Mouse (Mus musculus) frontal cortex, postnatal 25 days (tissue): Measurements from ENCODE around the gene March4.

Experiments
- DNase-seq, 2 experiments: peaks; one replicate each; pipeline ENCODE4 v3.0.0; 2022; ENCODE audit warnings: low spot score in 2 of 2

The March4 gene

GRCm38 (mm10) chr1:72450790-72451189 is 85.9 kb downstream of the March4 start:
- DNase-seq, result no peak

DNA sequence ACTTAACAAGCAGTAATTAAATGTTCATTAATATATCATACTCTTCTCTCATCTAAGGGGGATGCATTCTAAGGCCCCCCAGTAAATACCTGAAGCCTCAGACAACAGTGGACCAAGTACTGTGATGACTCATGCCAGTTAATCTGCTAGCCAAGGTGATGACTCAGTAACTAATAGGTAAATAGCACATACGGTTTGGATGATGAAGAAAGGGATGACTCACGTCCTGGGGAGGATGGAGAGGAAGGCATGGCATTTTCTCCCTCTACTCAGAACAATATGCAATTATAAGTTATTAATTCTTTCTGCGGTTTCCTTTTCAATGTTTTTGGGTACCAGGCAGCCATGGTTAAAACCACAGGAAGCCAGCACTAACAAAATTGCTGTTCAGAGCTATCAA is 87.0 kb downstream of the March4 start:
- DNase-seq, result no peak

GRCm38 (mm10) chr1:72442747-72443146 is 94.0 kb downstream of the March4 start:
- no peak for DNase-seq

DNA sequence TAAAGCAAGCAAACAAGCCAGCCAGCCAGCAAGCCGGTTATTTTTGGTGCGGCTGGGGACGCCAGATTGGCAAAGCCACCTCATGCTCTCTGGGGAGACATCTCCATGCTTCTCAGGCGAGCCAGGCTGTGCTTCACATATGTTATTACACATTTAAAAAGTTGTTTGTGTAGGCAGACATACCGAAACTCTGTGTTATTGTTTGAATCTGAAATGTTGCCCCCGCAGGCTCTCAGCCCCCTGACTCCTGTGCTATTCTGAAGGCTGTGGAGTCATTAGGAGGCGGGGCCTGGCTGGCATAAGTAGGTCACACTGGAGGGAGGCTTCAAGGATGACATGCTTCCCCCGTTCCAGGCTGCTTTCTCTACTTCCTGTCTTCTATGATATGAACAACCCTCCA is 97.6 kb downstream of the March4 start:
- peak; percentile 6 to 20 for DNase-seq

- no peak for DNase-seq
These were observed 99.8 kb downstream of the March4 start for GRCm38 (mm10) chr1:72436967-72437366.

GRCm38 (mm10) chr1:72434510-72434909 is 102.2 kb downstream of the March4 start:
- DNase-seq, result no peak

- no peak for DNase-seq
These were observed 104.2 kb downstream of the March4 start for GRCm38 (mm10) chr1:72432579-72432978.

- DNase-seq, result no peak
These were observed 107.5 kb downstream of the March4 start for GRCm38 (mm10) chr1:72429107-72429807.

DNA sequence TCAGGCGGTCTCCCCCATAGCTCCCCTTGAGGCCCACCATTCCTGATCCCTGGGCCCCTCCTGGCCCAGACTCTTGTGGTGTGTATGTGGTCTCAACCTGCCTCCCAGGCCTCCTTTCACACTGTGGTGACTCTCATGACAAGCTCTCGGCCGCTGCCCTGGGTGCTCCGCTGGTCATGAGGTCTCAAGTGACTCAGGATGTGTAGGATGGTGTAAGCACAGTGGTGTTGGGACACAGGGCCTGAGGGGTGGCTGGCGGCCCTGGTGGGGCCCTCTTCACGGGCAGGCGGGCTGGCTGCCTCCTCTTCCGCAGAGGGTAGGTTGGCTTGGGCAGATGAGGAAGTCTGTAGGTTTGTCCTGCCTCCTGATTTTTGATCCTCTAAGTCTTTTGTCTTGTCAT is 108.2 kb downstream of the March4 start:
- no peak for DNase-seq

GRCm38 (mm10) chr1:72426456-72426855 is 110.3 kb downstream of the March4 start:
- DNase-seq, result no peak

DNA sequence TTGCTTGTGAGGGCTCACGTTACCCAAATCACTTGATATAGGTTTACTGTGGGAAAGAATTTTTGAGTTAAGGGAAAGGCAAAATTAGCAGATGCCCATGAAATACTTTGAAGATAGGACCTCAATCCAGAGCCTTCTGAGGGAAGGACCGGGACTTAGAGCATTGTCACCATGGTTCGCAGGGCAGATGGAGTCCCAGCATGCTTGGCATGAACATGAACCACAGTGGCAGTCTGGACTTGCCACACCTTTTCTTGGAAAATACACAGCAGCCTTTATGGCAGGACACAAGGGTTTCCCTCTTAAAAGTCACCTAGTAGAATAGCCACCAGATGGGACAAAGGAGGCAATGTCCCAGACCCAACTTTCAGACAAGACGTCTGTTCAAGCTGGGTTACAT is 114.6 kb downstream of the March4 start:
- no peak for DNase-seq

GRCm38 (mm10) chr1:72420220-72420619 is 116.5 kb downstream of the March4 start:
- no peak for DNase-seq

- no peak for DNase-seq
These were observed 117.7 kb downstream of the March4 start for GRCm38 (mm10) chr1:72418744-72419655.

GRCm38 (mm10) chr1:72414561-72415253 is 122.0 kb downstream of the March4 start:
- DNase-seq, result no peak

DNA sequence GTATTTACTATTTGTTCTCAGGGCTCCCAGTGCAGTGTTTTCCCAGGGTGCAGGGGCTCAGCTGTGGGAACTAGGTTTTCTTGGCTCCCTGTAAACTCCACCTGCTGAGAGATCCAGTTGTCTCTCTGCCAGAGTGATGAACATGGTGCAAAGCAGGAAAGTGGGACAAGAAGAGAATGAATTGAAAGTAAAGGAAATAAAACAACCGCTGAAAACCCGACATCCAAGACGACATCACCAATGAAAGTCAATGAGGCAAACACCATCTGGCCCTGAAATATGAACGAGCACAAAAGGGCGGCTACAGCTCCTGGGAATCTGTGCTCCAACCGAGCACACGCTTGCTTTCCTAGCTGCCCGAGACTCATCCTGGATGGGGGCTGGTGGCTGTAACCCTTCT is 122.6 kb downstream of the March4 start:
- DNase-seq, result no peak

- DNase-seq, result no peak
These were observed 123.5 kb downstream of the March4 start for GRCm38 (mm10) chr1:72413205-72413604.

- DNase-seq, result no peak
These were observed 125.6 kb downstream of the March4 start for GRCm38 (mm10) chr1:72411108-72411507.

- no peak for DNase-seq
These were observed 126.8 kb downstream of the March4 start for GRCm38 (mm10) chr1:72409936-72410335.

GRCm38 (mm10) chr1:72406505-72407079 is 130.1 kb downstream of the March4 start:
- DNase-seq, result no peak

DNA sequence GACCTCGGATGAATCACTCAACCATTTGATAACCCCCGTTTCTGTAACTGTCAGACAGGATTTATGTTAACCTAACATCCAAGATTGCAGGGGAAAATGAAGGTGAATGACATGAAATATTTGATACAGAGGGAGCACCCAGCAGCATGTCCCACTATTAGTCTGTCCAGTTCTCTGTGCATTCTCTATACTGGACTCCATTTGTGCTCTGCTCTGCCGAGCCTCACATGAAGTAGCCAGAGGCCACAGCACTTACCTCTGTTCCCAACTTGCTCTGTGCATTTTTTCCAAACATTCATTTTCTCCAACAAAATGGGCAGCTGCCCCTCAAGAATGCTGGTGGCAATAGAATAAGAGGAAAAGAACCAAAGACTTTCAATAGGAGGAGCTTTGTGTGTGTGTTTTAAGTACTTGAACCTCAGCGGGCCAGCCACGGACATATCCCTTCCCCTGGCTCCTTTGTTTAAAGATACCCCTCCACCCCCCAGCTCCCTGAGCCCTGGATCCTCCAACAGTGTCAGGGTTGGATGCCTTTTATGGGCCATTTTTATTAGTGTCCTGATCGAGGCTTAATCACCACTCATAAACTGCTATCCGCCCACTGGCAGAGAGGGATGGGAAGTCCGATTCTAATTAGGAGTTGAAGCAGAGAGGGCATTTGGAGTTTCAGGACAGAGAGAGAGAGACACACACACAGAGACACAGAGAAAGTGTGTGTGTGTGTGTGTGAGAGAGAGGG is 135.2 kb downstream of the March4 start:
- DNase-seq, result no peak

DNA sequence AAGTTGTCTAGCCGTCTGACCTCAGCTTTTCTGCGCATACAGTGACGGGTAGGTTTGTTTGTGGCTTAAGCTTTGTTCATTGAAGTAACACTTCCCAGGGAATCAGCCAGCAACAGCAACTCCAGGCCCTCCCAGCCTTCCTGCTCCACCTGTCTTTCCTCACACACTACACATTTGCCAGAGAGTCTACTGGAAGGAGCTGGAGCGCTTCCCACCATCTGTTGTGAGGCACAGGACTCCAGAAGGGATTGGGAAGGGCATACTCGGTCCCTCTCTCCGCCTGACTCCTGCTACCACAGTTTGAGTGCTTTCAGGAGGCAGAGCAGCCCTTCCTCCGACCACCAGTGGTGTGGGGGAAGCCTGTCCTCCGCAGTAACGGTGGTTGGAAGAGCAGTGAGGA is 136.1 kb downstream of the March4 start:
- peak in 1 of 2 experiments; percentile 16 for DNase-seq
